Mouse (Mus musculus) spleen, postnatal 10 days (tissue): ENCODE results near the gene Gm11238.
"Not testable (repeated sequence)": the region's sequence is repeated elsewhere in the genome, so short reads cannot be mapped to it uniquely, and the experiment has no call there.

Experiments
- DNase-seq, 2 experiments: peaks; one replicate each; pipeline ENCODE4 v3.0.0; 2021 to 2022; ENCODE audit warnings: low spot score in 2 of 2

Gene Gm11238

GRCm38 (mm10) chr4:73607581-73607980, at the start of gene Gm11238:
Gm11238 (plus strand) TSS chr4:73607881.
- DNase-seq: not testable (repeated sequence)

- no peak for DNase-seq
Measured at GRCm38 (mm10) chr4:73599248-73599647, 8.4 kb upstream of the Gm11238 start.

- DNase-seq: not testable (repeated sequence)
Measured at GRCm38 (mm10) chr4:73622684-73623083, 15.0 kb downstream of the Gm11238 start, which contains the start of gene Gm11237. Gm11237 (plus strand) TSS chr4:73622984.

- DNase-seq: not testable (repeated sequence)
Measured at GRCm38 (mm10) chr4:73637821-73638220, 30.1 kb downstream of the Gm11238 start, which contains the start of gene Gm11236. Gm11236 (plus strand) TSS chr4:73638121.

GRCm38 (mm10) chr4:73661864-73662263, 54.2 kb downstream of the Gm11238 start:
- peak in 1 of 2 experiments; percentile 8 for DNase-seq

- not testable (repeated sequence) for DNase-seq
Measured at GRCm38 (mm10) chr4:73668054-73668453, 60.4 kb downstream of the Gm11238 start, which contains the start of gene Gm11239. Gm11239 (plus strand) TSS chr4:73668354.

- not testable (repeated sequence) for DNase-seq
Measured at GRCm38 (mm10) chr4:73683216-73683615, 75.5 kb downstream of the Gm11238 start, which contains the start of gene Gm428. Gm428 (plus strand) TSS chr4:73683516.
